Mouse (Mus musculus) midbrain, embryonic 13.5 days (tissue): Measurements from ENCODE around the gene Gucy1a1. TPM values are rescaled to one million over a fixed set of nuclear protein-coding genes. Genes with fewer than 3 reads are reported as not detected.

ENCODE experiments used
- ATAC-seq: fragments of 200-750 bp; cut with Nextera tagmentation; 2 replicates; pipeline ENCODE4 v1.8.0; 2017; ENCODE audit warnings: mild to moderate bottlenecking, moderate TSS enrichment, moderate library complexity
- H3K27ac ChIP-seq: fragments of 300-500 bp; sonication (generic); 2 replicates; pipeline ENCODE4 v1.5.1; 2015; ENCODE audit warnings: inconsistent platforms, mild to moderate bottlenecking, moderate library complexity
- H3K27me3 ChIP-seq: fragments of 300-500 bp; sonication (generic); 2 replicates; pipeline ENCODE4 v1.6.1; 2015; ENCODE audit warnings: mild to moderate bottlenecking, inconsistent platforms
- H3K36me3 ChIP-seq: fragments of 300-500 bp; sonication (generic); 2 replicates; pipeline ENCODE4 v1.6.1; 2015; ENCODE audit warnings: mild to moderate bottlenecking, inconsistent platforms
- H3K4me1 ChIP-seq: fragments of 300-500 bp; sonication (generic); replicated peaks from 2 replicates; pipeline ENCODE4 v1.6.1; 2015; ENCODE audit warnings: inconsistent platforms
- H3K4me2 ChIP-seq: fragments of 300-500 bp; sonication (generic); replicated peaks from 2 replicates; pipeline ENCODE4 v1.6.1; 2015; ENCODE audit warnings: moderate library complexity, mild to moderate bottlenecking, inconsistent platforms
- H3K4me3 ChIP-seq: fragments of 300-500 bp; sonication (generic); replicated peaks from 2 replicates; pipeline ENCODE4 v1.5.1; 2015; ENCODE audit warnings: mild to moderate bottlenecking, inconsistent platforms
- H3K9ac ChIP-seq: fragments of 300-500 bp; sonication (generic); replicated peaks from 2 replicates; pipeline ENCODE4 v1.6.1; 2015; ENCODE audit warnings: mild to moderate bottlenecking, inconsistent platforms
- H3K9me3 ChIP-seq: fragments of 300-500 bp; sonication (generic); 2 replicates; pipeline ENCODE4 v1.6.1; 2016; ENCODE audit warnings: mild to moderate bottlenecking, inconsistent platforms
- WGBS: fragments of 180-500 bp; shearing (Covaris S2); methylation state at CpG from one replicate; pipeline ENCODE4 v1.1.7; 2015; 5-methylcytosine and 5-hydroxymethylcytosine counted together
- polyA plus RNA-seq: library from polyadenylated mRNA; unstranded; fragments of >200 nt; fragmentation: Nextera tagmentation; extraction: Ambion mirVana; gene quantifications from 2 replicates; pipeline ENCODE4 v1.2.1, GENCODE M21; 2015

Gucy1a1 gene
- polyA plus RNA-seq, 1 experiment from 2014 or later = 9.4 TPM

DNA sequence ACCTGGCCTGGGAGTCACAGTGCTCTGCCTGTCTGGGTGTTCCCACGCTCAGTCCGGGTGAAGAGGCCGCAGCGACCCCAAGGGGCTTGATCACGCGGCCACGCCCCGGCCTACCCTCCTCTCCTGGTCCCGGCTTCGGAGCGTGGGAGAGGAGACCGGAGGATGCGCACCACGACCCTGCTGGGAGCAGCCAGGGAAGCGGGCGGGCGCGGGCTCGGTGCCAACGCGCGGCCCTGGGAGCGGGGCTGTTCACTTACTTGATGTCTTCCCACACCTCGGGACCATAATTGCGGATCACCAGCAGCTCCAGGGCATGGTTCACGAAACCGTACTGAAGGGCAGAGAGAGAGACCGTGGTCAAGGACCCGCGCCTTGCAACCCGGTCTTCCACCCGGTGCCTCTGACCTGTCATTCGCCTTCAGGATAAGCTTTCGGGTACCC is 71.8 kb downstream of the Gucy1a1 start:
- H3K4me2 ChIP-seq = peak overlapping the region; percentile 91
- peak overlapping the region; percentile 66 for H3K9ac ChIP-seq
- peak overlapping the region; percentile 55 for H3K4me3 ChIP-seq
- no peaks in the 10 kb centered on the region for H3K27me3 ChIP-seq
- peak; percentile 53 for ATAC-seq
- peaks cover 8% of the 10 kb centered on the region for H3K4me1 ChIP-seq
- H3K9me3 ChIP-seq = no peaks in the 10 kb centered on the region
- H3K36me3 ChIP-seq = no peaks in the 10 kb centered on the region
- WGBS = under 1% methylated on average over 34 of the region's 34 CpGs
- peak overlapping the region; percentile 49; the same call in 1 of the 2 replicates for H3K27ac ChIP-seq

DNA sequence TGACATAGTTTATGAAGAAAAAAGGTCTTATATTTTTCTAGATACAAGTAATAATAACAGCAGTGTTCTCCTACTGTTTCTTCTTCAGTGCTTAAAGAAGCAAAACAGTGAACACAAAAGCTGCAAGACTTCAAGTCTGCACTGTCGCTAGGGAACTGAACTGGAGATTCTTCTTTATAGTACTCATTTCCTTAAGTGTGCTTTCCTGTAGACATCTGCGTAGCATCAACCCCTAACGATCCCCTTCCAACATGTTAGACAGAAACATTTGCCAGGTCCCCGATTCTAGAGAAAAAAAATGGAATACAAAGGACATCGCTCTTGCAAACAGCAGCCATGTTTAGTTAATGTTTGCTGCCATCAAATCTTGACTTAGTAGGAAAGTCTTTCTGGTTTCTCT is 77.8 kb downstream of the Gucy1a1 start:
- WGBS = 89% methylated on average over 5 of the region's 5 CpGs
- no peak for ATAC-seq
- H3K27me3 ChIP-seq = no peaks in the 10 kb centered on the region
- no peak overlapping the region for H3K27ac ChIP-seq
- H3K4me1 ChIP-seq = 0 out of 2 replicates have a peak, but pooled peaks cover 4% of the 10 kb centered on the region
- no peak overlapping the region for H3K4me3 ChIP-seq
- H3K9ac ChIP-seq = no peak overlapping the region
- H3K36me3 ChIP-seq = no peaks in the 10 kb centered on the region
- no peak overlapping the region for H3K4me2 ChIP-seq
- H3K9me3 ChIP-seq = no peaks in the 10 kb centered on the region

DNA sequence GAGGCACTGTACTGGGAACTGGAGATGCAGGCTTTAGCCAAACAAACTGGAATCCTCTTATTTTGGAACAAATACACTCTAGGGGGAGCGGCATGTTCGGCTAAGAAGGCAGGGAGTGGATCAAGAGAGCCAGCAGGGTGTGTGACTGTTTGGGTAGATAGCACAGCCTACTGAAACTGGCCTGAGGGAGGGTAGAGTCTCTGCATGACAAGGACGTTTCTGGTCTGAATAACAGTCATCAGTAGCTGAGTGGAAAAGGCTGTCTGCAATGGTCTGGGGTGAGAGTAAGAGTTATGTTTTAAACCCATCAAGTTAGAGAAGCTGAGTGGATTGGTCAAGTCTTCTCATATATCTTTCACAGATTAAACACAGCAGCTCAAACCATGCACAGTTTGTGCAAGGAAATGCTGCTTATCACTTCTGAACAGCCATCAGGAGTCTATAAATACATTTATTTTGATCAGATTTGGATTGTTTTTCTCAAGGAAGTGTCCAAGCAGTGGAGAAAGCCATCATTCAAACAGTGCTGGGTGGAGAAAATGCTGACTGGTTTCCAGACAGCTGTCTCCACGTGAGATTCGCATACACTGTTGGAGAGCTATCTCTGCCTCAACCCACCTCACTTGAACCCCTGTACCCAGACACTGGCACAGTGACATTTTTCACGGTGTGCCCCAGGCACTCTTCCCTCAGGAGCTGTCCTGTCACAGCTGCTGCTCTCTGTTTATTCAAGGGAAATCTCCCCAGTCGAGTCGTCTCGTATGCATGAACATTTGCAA is 84.0 kb downstream of the Gucy1a1 start:
- Histone ChIP-seq H3K27me3 (no peaks in the 10 kb centered on the region), H3K4me3 (no peak overlapping the region), H3K4me1 (peaks cover 11% of the 10 kb centered on the region; the same call in 1 of the 2 replicates), H3K27ac (no peak overlapping the region), H3K9ac (no peak overlapping the region), H3K4me2 (no peak overlapping the region), H3K9me3 (no peaks in the 10 kb centered on the region), H3K36me3 (no peaks in the 10 kb centered on the region)
- peak; percentile 43; the same call in 1 of the 2 replicates for ATAC-seq
- WGBS = 37% methylated on average over 9 of the region's 9 CpGs

DNA sequence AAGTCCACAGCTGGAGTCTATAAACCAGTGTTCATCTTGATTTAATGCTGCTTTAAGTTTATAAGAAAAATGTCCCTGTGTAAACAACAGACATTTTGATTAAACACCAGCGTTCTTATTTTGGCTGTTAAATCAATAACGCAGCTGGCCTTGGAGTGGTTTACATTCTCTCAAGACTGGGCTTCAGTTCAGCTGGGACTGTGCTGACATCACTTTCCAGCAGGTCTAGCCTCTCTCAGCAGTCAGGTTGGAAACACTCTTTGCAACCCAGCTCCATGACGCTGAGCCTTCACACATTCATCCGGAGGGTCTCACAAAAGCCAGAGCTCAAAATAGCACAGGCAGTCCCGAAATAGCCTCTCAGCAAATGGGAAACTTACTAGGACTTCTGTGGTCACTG is 88.4 kb downstream of the Gucy1a1 start:
- Histone ChIP-seq H3K27me3 (no peaks in the 10 kb centered on the region), H3K27ac (no peak overlapping the region), H3K36me3 (no peaks in the 10 kb centered on the region), H3K9me3 (no peaks in the 10 kb centered on the region), H3K4me3 (no peak overlapping the region), H3K9ac (no peak overlapping the region), H3K4me1 (peaks cover 9% of the 10 kb centered on the region; the same call in 1 of the 2 replicates), H3K4me2 (no peak overlapping the region)
- no peak for ATAC-seq
- WGBS = 69% methylated on average over 5 of the region's 5 CpGs

DNA sequence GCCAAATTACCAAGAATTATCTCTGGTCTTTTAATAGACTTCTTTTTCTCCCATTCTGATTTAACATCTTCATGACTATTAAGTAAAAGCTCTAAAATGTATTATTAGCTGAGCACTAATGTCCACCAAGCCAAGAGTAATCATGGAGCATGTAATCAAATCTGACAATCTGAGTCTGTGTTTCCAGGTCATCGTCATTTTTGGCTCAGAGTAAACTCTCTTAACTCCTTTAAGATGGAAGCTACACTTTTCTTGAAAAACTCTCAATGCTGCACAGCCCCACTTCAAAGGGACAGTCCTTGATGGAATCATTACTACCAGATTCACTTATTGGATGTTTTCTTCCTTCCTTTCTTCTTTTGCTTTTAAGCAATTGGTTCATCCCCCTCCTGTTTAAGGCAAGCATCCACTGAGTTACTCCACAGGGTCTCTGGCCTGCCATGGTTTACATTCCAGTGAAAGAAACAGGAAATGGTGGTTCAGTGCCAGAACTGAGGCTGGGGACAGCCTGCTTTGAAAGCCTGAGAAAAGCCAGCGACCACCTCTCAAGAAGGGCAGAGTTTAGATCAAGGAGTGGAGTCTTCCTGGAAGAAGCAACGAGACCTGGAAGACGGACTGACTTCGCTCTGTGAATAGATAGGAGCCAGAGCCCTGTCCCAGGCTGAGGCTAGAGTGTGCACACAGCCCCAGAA is 91.2 kb downstream of the Gucy1a1 start:
- H3K4me3 ChIP-seq = no peak overlapping the region
- no peak for ATAC-seq
- 63% methylated on average over 5 of the region's 5 CpGs for WGBS

DNA sequence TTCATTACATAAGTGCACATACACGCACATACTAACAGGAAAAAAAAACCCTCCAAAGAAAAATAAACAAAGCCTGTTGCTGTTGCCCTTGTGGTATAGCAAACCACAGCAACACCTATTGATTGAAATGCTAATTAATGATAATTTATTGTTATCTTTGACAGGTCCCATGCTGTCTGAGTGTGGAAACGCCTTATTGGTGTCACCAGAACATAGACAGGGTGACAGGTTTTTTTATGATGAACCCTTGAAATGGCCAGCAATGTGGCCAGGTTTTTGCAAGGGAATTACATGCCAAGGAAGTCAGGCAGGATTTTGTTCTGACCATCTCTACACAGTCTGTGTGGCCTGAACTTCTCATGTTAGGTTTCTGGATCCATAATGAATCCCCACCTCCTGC is 93.6 kb downstream of the Gucy1a1 start:
- Histone ChIP-seq H3K9me3 (no peaks in the 10 kb centered on the region), H3K27me3 (no peaks in the 10 kb centered on the region), H3K4me2 (no peak overlapping the region), H3K4me1 (peaks cover 28% of the 10 kb centered on the region), H3K9ac (no peak overlapping the region), H3K4me3 (no peak overlapping the region), H3K36me3 (no peaks in the 10 kb centered on the region), H3K27ac (no peak overlapping the region)
- no peak for ATAC-seq
- 44% methylated on average over 2 of the region's 2 CpGs for WGBS

More for the DNA sequence above, 91.2 kb downstream of the Gucy1a1 start:
- Histone ChIP-seq H3K9ac (no peak overlapping the region), H3K9me3 (no peaks in the 10 kb centered on the region), H3K4me1 (peaks cover 13% of the 10 kb centered on the region), H3K27me3 (no peaks in the 10 kb centered on the region), H3K27ac (no peak overlapping the region), H3K4me2 (no peak overlapping the region), H3K36me3 (no peaks in the 10 kb centered on the region)

DNA sequence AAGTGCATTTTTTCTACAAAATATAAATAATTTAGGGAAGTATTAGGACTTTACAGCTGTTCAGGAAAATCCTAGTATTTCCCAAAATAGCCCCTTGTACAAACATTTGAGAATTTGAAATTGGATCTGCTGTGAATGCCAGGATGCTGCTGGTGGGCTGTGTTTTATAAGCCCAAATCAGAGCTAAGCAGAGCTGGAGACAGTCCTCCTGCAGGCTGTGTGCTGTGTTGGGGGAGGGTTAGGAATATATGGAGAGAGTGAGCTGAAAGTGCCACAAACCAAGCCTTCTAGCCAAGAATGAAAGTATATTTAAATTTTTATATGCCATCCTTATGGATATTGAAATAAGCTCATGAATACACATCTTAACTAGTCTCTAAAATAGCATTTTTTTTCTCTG is 94.1 kb downstream of the Gucy1a1 start:
- no peak overlapping the region for H3K4me3 ChIP-seq
- no peak for ATAC-seq
- no peak overlapping the region for H3K9ac ChIP-seq
- no peaks in the 10 kb centered on the region for H3K27me3 ChIP-seq
- H3K9me3 ChIP-seq = no peaks in the 10 kb centered on the region
- no peak overlapping the region for H3K4me2 ChIP-seq
- H3K36me3 ChIP-seq = no peaks in the 10 kb centered on the region
- H3K4me1 ChIP-seq = peaks cover 28% of the 10 kb centered on the region
- no peak overlapping the region for H3K27ac ChIP-seq

DNA sequence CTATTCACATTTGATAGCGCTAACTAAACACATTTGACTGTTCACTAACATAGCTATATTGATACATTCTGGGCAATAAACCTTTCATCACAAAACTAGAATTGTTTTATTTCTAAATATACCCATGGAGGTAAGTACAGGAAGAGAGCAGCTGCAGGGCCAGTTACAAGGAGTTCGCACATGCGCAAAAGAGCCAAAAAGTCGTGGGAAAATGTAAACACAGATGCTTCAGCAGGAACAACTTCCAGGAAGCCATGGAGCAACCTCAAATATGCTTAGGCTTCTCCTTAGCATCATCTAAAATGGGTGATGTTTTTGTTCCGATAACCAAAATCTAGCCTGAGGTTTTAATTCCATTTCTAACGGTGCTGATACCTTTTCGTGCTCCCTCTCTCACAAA is 96.9 kb downstream of the Gucy1a1 start:
- ATAC-seq = no peak
- H3K27ac ChIP-seq = peak overlapping the region; percentile 42; the same call in 1 of the 2 replicates

DNA sequence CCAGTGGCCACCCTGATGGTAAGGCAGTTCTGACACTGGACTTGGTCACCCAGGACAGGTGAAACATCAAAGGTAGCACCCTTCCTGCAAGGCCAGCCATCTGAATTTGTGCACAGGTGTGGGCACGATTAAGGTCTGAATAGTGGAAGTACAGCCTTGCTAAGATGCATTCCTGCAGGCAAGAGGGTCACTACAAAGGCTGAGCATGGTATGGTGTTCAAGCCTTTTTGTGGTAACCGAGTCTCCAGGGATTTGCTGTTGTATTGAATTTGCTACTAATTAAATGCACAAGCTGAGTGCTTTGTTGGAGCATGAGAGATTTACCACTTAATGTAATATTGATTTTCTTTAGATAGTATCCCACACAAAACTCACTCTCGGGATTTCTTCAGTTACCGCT is 97.5 kb downstream of the Gucy1a1 start:
- ATAC-seq = peak; percentile 73; the same call in 1 of the 2 replicates
- H3K4me2 ChIP-seq = no peak overlapping the region
- no peaks in the 10 kb centered on the region for H3K27me3 ChIP-seq
- no peaks in the 10 kb centered on the region for H3K36me3 ChIP-seq
- H3K4me3 ChIP-seq = no peak overlapping the region
- peaks cover 28% of the 10 kb centered on the region for H3K4me1 ChIP-seq
- H3K27ac ChIP-seq = no peak overlapping the region
- H3K9ac ChIP-seq = no peak overlapping the region
- 39% methylated on average over 4 of the region's 4 CpGs for WGBS
- no peaks in the 10 kb centered on the region for H3K9me3 ChIP-seq

More for the DNA sequence above, 96.9 kb downstream of the Gucy1a1 start:
- Histone ChIP-seq H3K9me3 (no peaks in the 10 kb centered on the region), H3K9ac (no peak overlapping the region), H3K4me2 (peak overlapping the region; percentile 23), H3K4me1 (peaks cover 28% of the 10 kb centered on the region), H3K36me3 (no peaks in the 10 kb centered on the region), H3K27me3 (no peaks in the 10 kb centered on the region), H3K4me3 (no peak overlapping the region)
- WGBS = 53% methylated on average over 7 of the region's 7 CpGs

DNA sequence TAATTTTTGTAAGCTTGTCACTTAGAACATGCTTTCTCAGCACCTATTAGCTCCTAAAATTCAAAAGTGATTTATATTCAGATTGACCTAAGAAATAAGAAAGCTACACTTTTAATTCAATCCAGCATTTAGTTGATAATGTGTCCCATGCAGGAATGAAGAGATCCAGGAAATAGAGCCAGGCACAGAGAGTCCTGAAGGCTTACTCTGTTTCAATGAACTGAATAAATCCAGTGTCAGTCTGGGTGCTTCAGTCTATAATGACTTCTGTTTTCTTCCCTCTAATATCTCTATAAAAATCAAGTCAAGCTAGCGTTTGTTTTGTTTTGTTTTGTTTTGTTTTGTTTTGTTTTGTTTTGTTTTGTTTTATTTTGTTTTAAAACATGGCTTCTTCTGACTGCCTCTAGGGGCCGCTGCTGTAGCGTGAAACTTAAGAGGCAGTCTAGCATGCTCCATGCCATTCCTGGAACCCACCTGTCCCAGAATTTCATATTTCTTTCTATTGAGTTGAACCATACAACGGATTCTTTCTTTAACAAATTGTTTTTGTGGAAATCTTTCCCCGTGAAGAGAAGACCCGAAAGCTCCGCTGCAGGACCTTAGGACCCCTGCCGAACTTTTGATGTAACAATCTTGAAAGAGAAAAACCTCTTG is 98.4 kb downstream of the Gucy1a1 start:
- WGBS = 35% methylated on average over 8 of the region's 8 CpGs
- peak; percentile 58; the same call in 1 of the 2 replicates for ATAC-seq
- Histone ChIP-seq H3K4me2 (no peak overlapping the region), H3K4me1 (peaks cover 26% of the 10 kb centered on the region), H3K27me3 (no peaks in the 10 kb centered on the region), H3K27ac (no peak overlapping the region), H3K9me3 (no peaks in the 10 kb centered on the region), H3K4me3 (no peak overlapping the region), H3K9ac (no peak overlapping the region), H3K36me3 (no peaks in the 10 kb centered on the region)

DNA sequence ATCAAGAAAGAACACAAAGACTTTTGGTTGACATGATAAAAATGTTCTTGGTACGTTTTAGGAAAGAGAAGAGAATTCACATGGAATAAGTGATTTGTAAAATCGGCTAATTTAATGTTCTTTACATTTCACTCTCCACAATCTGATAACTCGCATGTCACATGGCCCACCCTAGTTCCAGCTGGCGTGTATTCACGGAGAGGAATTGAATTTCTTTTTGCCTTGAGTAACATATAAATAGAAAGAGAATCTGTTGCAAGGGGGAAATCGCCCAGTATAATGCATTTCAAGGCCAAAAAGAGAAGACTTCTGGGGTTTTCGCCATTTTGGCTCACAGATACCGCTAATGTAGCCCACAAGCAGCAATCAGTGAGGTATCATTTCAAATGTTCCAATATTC is 99.5 kb downstream of the Gucy1a1 start:
- Histone ChIP-seq H3K9ac (no peak overlapping the region), H3K9me3 (no peaks in the 10 kb centered on the region), H3K4me2 (no peak overlapping the region), H3K27me3 (no peaks in the 10 kb centered on the region), H3K36me3 (no peaks in the 10 kb centered on the region), H3K4me3 (no peak overlapping the region), H3K4me1 (peaks cover 21% of the 10 kb centered on the region), H3K27ac (no peak overlapping the region)
- ATAC-seq = no peak
- 93% methylated on average over 8 of the region's 8 CpGs for whole genome bisulfite sequencing

DNA sequence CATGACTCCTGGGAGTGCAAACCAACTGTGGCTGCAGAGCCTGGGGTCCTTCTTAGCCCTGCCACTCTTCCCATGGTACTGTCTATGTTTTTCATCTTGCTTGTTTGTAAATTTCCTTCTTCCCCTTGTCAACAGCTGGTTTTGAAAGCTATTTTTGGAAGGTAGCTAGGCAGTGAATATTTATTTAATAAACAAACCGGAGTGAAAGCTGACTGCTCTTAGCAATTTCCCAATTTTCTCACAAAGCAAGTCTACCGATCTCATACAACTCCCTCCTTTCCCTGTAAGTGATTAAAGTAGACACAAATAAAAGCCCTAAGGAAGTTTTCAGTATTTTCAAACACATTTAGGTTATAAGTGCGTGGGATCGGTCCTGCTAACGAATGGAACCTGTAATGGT is 100.7 kb downstream of the Gucy1a1 start:
- no peak for ATAC-seq
- 87% methylated on average over 5 of the region's 5 CpGs for whole genome bisulfite sequencing
- no peak overlapping the region for H3K4me3 ChIP-seq
- H3K4me1 ChIP-seq = peaks cover 20% of the 10 kb centered on the region
- H3K9me3 ChIP-seq = no peaks in the 10 kb centered on the region
- no peaks in the 10 kb centered on the region for H3K36me3 ChIP-seq
- H3K27me3 ChIP-seq = no peaks in the 10 kb centered on the region
- H3K4me2 ChIP-seq = no peak overlapping the region
- no peak overlapping the region for H3K27ac ChIP-seq
- H3K9ac ChIP-seq = no peak overlapping the region
